ENCODE assay signal across 1 mouse cellular context in the genomic region with DNA sequence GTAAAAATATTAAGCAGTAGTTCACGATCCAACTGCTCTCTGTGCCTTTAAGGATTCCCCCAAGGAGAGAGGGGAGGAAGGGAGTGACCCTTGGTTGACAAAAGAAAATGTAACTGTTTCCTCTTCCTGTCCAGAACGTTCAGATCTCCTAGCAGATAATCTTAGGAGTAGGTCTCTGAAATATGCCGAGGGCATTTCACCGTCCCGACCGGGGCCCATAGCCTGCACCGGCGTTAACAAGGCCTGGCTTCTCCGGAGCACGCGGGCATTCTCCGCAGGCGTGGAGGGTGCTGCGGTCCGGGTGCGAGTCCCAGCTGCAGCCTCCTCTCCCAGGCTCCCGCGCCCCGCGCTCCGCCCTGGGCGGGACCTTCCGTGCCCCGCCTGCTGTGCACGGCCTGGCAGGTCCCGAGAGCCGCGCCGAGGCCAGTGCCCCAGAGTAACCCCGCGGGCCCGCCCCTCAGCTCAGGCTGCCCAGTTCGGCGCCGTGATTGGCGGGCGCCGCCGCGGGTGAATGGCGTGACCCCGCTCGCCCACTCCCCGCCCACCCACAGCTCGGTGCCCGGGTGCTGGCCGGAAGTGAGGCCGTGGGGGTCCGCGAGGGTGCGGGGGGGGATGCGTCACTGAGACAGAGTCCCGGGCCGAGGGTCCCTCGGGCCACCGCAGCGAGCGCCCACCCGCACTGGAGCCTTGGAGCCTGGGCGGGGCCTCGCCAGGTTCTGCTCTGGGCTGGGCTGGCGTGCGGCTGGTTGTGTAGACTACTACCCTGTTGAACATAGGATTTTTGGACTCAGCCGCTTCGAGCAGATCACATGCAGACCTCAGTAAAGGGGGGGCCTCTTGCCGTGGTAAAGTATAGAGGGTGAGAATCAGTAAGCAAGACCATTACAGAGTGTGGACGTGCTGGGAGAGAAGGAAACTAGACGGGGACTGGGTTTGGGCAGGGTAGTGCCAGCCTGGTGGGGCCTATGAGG.
A peak's percentile ranks its signal among the peaks of the same experiment; 100 is the strongest.
TF ChIP-seq lines count a peak whose summit lies in the region.

No protein-coding gene starts in this region.

TF ChIP-seq in MEL, 35 proteins besides CTCF, POLR2A, EP300 and RAD21 (continued from another document):
- TF ChIP-seq ELF1 (IDR thresholded peaks at IDR 0.05; ENCODE audit: low read depth, low read length) = no peak
- TF ChIP-seq NELFE (IDR thresholded peaks at IDR 0.05; ENCODE audit: low read depth, low read length) = peak; percentile 74
- TF ChIP-seq POLR2AphosphoS2 (IDR thresholded peaks at IDR 0.05; ENCODE audit: low read length) = peak; percentile 66; the same call in 1 of the 2 replicates
- no peak for TF ChIP-seq ZNF384 (IDR thresholded peaks at IDR 0.05; ENCODE audit: low read depth, low read length)
- no peak for TF ChIP-seq RCOR1 (IDR thresholded peaks at IDR 0.05; ENCODE audit: low read depth, low read length)
- TF ChIP-seq MAFK (IDR thresholded peaks at IDR 0.05; ENCODE audit: borderline replicate concordance, low read depth, low read length) = no peak
- TF ChIP-seq TCF12 (IDR thresholded peaks at IDR 0.05; ENCODE audit: low read depth, low read length) = peak; percentile 45; the same call in 1 of the 2 replicates
- TF ChIP-seq NRF1 (IDR thresholded peaks at IDR 0.05; ENCODE audit: insufficient read depth, low read depth, low read length, poor library complexity, severe bottlenecking) = no peak
- TF ChIP-seq CHD1 (IDR thresholded peaks at IDR 0.05; ENCODE audit: low read depth, low read length) = 0 out of 2 replicates have a peak, but pooled peaks have one; percentile 8
- TF ChIP-seq GATA1 (IDR thresholded peaks at IDR 0.05; ENCODE audit: low read depth, low read length) = peak; percentile 83
- TF ChIP-seq GABPA (IDR thresholded peaks at IDR 0.05; ENCODE audit: low read depth, low read length) = no peak
- TF ChIP-seq TBP (IDR thresholded peaks at IDR 0.05; ENCODE audit: low read depth, low read length) = no peak
- peak; percentile 63; the same call in 1 of the 2 replicates for TF ChIP-seq HCFC1 (IDR thresholded peaks at IDR 0.05; ENCODE audit: low read depth, low read length)
- TF ChIP-seq MYB (IDR thresholded peaks at IDR 0.05; ENCODE audit: low read depth, low read length) = no peak
- TF ChIP-seq MAZ (IDR thresholded peaks at IDR 0.05; ENCODE audit: low read depth, low read length) = peak; percentile 84
- no peak for TF ChIP-seq UBTF (IDR thresholded peaks at IDR 0.05; ENCODE audit: borderline replicate concordance, insufficient read depth, low read depth, low read length)
- no peak for TF ChIP-seq MEF2A (IDR thresholded peaks at IDR 0.05; ENCODE audit: extremely low read depth, insufficient replicate concordance, low read depth, low read length, poor library complexity, severe bottlenecking)
- TF ChIP-seq CHD2 (IDR thresholded peaks at IDR 0.05; ENCODE audit: low read length) = no peak
- TF ChIP-seq ETS1 (IDR thresholded peaks at IDR 0.05; ENCODE audit: low read depth, low read length) = peak; percentile 45
- peak; percentile 67 for TF ChIP-seq ZMIZ1 (IDR thresholded peaks at IDR 0.05; ENCODE audit: low read depth, low read length)
- no peak for TF ChIP-seq ZKSCAN1 (IDR thresholded peaks at IDR 0.05; ENCODE audit: low read depth, low read length)
- TF ChIP-seq BHLHE40 (IDR thresholded peaks at IDR 0.05; ENCODE audit: borderline replicate concordance, low read depth, low read length) = no peak
- peak; percentile 33 for TF ChIP-seq MXI1 (IDR thresholded peaks at IDR 0.05; ENCODE audit: low read depth, low read length)
TF ChIP-seq in MEL: peak in this region for 15.
